Mouse (Mus musculus): ENCODE data around the gene Zfp646.

DNA sequence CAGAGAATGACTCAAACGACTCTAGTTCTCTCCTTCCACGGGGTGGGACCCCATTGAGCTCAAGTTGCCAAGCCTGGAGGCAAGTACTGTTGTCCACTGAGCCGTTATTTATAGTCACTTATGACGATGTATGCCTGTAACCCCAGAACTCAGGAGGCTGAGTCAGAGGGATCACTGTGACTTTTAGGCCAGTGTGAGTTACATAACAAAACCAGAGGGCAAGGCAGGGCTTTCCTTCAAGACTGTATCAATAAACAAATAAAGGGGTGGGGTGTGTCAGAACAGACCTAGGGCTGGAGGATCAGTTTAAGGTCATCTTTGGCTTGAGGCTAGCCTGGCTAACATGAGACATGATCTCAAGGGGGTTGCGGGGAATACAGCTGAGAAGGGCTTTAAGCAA lies 25.1 kb upstream of the Zfp646 start:
- TF ChIP-seq CTCF (IDR thresholded peaks at IDR 0.05; ENCODE audit: borderline replicate concordance, control insufficient read depth, extremely low read depth, insufficient read depth, low read length, poor library complexity) = no peak
- TF ChIP-seq POLR2A (IDR thresholded peaks at IDR 0.05; ENCODE audit: control insufficient read depth, extremely low read depth, insufficient read depth, low read length, poor library complexity) = no peak
